Mouse (Mus musculus): ENCODE data around the gene Ptprm. TPM values are rescaled to one million over a fixed set of nuclear protein-coding genes. Genes with fewer than 3 reads are reported as not detected.
A peak's percentile ranks its signal among the peaks of the same experiment; 100 is the strongest.

Gene Ptprm
- polyA plus RNA-seq, 1 experiment from 2014 or later: 17.7 TPM

- no peak overlapping the region for H3K4me2 ChIP-seq
- H3K4me3 ChIP-seq: no peak overlapping the region
- 83% methylated on average over 7 of the region's 7 CpGs for WGBS
- no peak overlapping the region for H3K27ac ChIP-seq
- no peaks in the 10 kb centered on the region for H3K36me3 ChIP-seq
- no peak for ATAC-seq (ENCODE audit: insufficient number of reproducible peaks, low FRiP score, low TSS enrichment, low read depth)
- H3K9ac ChIP-seq: no peak overlapping the region
- no peaks in the 10 kb centered on the region for H3K27me3 ChIP-seq
- no peaks in the 10 kb centered on the region for H3K4me1 ChIP-seq
- no peaks in the 10 kb centered on the region for H3K9me3 ChIP-seq
Measured at GRCm38 (mm10) chr17:67157089-67157752, 197.0 kb downstream of the Ptprm start.

GRCm38 (mm10) chr17:67152218-67152617 lies 202.0 kb downstream of the Ptprm start:
- H3K4me2 ChIP-seq: no peak overlapping the region
- 86% methylated on average over 3 of the region's 3 CpGs for WGBS
- H3K27me3 ChIP-seq: no peaks in the 10 kb centered on the region
- no peaks in the 10 kb centered on the region for H3K36me3 ChIP-seq
- no peak overlapping the region for H3K9ac ChIP-seq
- H3K4me1 ChIP-seq: no peaks in the 10 kb centered on the region
- 0 out of 2 replicates have a peak, but pooled peaks cover 3% of the 10 kb centered on the region for H3K9me3 ChIP-seq
- no peak overlapping the region for H3K27ac ChIP-seq
- ATAC-seq (ENCODE audit: insufficient number of reproducible peaks, low FRiP score, low TSS enrichment, low read depth): no peak
- H3K4me3 ChIP-seq: no peak overlapping the region

GRCm38 (mm10) chr17:67150441-67150840 lies 203.8 kb downstream of the Ptprm start:
- 0 out of 2 replicates have a peak, but pooled peaks cover 3% of the 10 kb centered on the region for H3K9me3 ChIP-seq
- WGBS: 80% methylated on average over 2 of the region's 2 CpGs
- H3K9ac ChIP-seq: no peak overlapping the region
- no peak overlapping the region for H3K4me3 ChIP-seq
- H3K36me3 ChIP-seq: no peaks in the 10 kb centered on the region
- no peaks in the 10 kb centered on the region for H3K4me1 ChIP-seq
- no peak overlapping the region for H3K27ac ChIP-seq
- ATAC-seq (ENCODE audit: insufficient number of reproducible peaks, low FRiP score, low TSS enrichment, low read depth): no peak
- H3K27me3 ChIP-seq: no peaks in the 10 kb centered on the region
- H3K4me2 ChIP-seq: no peak overlapping the region

GRCm38 (mm10) chr17:67142183-67142756 lies 212.0 kb downstream of the Ptprm start:
- Histone ChIP-seq H3K4me1 (no peaks in the 10 kb centered on the region), H3K9ac (no peak overlapping the region), H3K4me3 (no peak overlapping the region), H3K27ac (no peak overlapping the region), H3K9me3 (no peaks in the 10 kb centered on the region), H3K4me2 (no peak overlapping the region), H3K27me3 (no peaks in the 10 kb centered on the region), H3K36me3 (no peaks in the 10 kb centered on the region)
- 66% methylated on average over 4 of the region's 4 CpGs for WGBS
- ATAC-seq (ENCODE audit: insufficient number of reproducible peaks, low FRiP score, low TSS enrichment, low read depth): no peak

GRCm38 (mm10) chr17:67140502-67140901 lies 213.8 kb downstream of the Ptprm start:
- no peaks in the 10 kb centered on the region for H3K4me1 ChIP-seq
- WGBS: 33% methylated on average over 1 of the region's 1 CpGs
- no peak overlapping the region for H3K9ac ChIP-seq
- no peaks in the 10 kb centered on the region for H3K27me3 ChIP-seq
- H3K27ac ChIP-seq: no peak overlapping the region
- H3K36me3 ChIP-seq: no peaks in the 10 kb centered on the region
- ATAC-seq (ENCODE audit: insufficient number of reproducible peaks, low FRiP score, low TSS enrichment, low read depth): no peak
- no peaks in the 10 kb centered on the region for H3K9me3 ChIP-seq
- H3K4me2 ChIP-seq: no peak overlapping the region
- H3K4me3 ChIP-seq: no peak overlapping the region

DNA sequence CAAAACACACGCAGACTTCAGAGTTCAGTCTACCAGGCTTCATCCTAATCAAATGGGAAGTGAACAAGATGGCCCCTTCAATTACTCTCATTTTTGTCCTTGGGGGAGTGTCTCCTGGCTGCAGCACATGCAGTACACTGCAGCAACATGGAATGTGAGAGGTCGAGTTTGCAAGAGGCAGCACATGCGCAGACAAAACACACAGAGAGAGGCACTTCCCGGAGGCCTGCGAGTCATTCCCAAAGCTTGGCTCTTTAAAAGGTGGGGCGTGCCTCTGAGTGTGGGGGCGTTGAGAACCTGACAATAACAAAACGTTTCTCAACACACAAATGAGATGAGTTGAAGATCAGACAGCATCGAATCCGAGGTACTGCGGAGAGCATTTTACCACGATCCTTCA lies 215.3 kb downstream of the Ptprm start:
- H3K36me3 ChIP-seq: no peaks in the 10 kb centered on the region
- no peaks in the 10 kb centered on the region for H3K27me3 ChIP-seq
- no peak overlapping the region for H3K4me3 ChIP-seq
- no peak overlapping the region for H3K9ac ChIP-seq
- H3K4me1 ChIP-seq: peaks cover 6% of the 10 kb centered on the region; the same call in 1 of the 2 replicates
- 69% methylated on average over 12 of the region's 12 CpGs for WGBS
- no peak for ATAC-seq (ENCODE audit: insufficient number of reproducible peaks, low FRiP score, low TSS enrichment, low read depth)
- H3K9me3 ChIP-seq: no peaks in the 10 kb centered on the region
- no peak overlapping the region for H3K27ac ChIP-seq
- H3K4me2 ChIP-seq: no peak overlapping the region

GRCm38 (mm10) chr17:67136876-67137275 lies 217.4 kb downstream of the Ptprm start:
- Histone ChIP-seq H3K36me3 (no peaks in the 10 kb centered on the region), H3K4me1 (peaks cover 14% of the 10 kb centered on the region), H3K27me3 (no peaks in the 10 kb centered on the region), H3K9ac (no peak overlapping the region), H3K27ac (no peak overlapping the region), H3K9me3 (no peaks in the 10 kb centered on the region), H3K4me3 (no peak overlapping the region), H3K4me2 (no peak overlapping the region)
- ATAC-seq (ENCODE audit: insufficient number of reproducible peaks, low FRiP score, low TSS enrichment, low read depth): no peak
- WGBS: 84% methylated on average over 7 of the region's 7 CpGs

DNA sequence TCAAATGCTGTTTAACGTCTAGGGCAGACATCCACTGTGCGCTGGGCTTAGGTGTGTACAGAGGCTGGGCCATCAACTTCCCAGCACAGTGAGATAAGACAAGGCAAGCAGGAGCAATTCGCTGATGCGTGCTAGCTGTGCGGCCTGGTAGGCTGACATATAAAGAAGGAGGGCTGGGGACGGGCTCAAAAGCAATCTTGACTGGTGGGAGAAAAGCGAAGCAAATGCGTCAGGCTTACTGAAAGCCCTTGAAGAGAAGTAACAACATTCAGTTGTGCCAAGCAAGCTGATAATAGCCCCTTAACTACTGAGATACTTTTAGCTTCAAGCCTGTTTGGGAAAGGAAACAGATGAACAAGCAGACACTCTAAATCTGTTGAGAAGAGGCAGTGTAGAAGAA lies 217.8 kb downstream of the Ptprm start:
- WGBS: 85% methylated on average over 8 of the region's 8 CpGs
- H3K4me2 ChIP-seq: no peak overlapping the region
- no peak for ATAC-seq (ENCODE audit: insufficient number of reproducible peaks, low FRiP score, low TSS enrichment, low read depth)
- H3K9me3 ChIP-seq: no peaks in the 10 kb centered on the region
- H3K4me3 ChIP-seq: no peak overlapping the region
- H3K27ac ChIP-seq: no peak overlapping the region
- no peaks in the 10 kb centered on the region for H3K36me3 ChIP-seq
- peaks cover 14% of the 10 kb centered on the region for H3K4me1 ChIP-seq
- no peak overlapping the region for H3K9ac ChIP-seq
- H3K27me3 ChIP-seq: no peaks in the 10 kb centered on the region

DNA sequence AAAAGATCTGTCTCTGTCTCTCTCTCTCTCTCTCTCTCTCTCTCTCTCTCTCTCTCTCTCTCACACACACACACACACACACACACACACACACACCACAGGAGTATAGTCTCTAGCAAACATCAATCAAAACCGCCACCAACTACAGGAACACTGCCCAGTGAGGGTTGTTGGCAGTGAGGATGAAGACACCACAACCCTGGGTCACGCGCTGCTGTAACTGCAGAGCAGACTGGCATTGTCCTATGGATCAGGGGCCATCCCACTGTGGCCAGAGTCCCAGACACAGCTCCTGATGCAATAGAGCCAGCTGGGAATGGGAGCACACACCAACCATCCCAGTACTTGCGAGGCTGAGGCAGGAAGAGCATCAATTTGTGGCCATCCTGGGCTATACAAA lies 220.0 kb downstream of the Ptprm start:
- no peak for ATAC-seq (ENCODE audit: insufficient number of reproducible peaks, low FRiP score, low TSS enrichment, low read depth)
- no peaks in the 10 kb centered on the region for H3K36me3 ChIP-seq
- 89% methylated on average over 4 of the region's 4 CpGs for WGBS

GRCm38 (mm10) chr17:67133440-67134103 lies 220.7 kb downstream of the Ptprm start:
- peaks cover 14% of the 10 kb centered on the region for H3K4me1 ChIP-seq
- H3K27me3 ChIP-seq: no peaks in the 10 kb centered on the region
- H3K9me3 ChIP-seq: no peaks in the 10 kb centered on the region
- H3K4me2 ChIP-seq: peak overlapping the region; percentile 25
- WGBS: 20% methylated on average over 13 of the region's 13 CpGs
- no peaks in the 10 kb centered on the region for H3K36me3 ChIP-seq
- no peak overlapping the region for H3K9ac ChIP-seq
- no peak overlapping the region for H3K4me3 ChIP-seq
- H3K27ac ChIP-seq: peak overlapping the region; percentile 65
- ATAC-seq (ENCODE audit: insufficient number of reproducible peaks, low FRiP score, low TSS enrichment, low read depth): peak; percentile 74; the same call in 1 of the 2 replicates

More for the DNA sequence above, 220.0 kb downstream of the Ptprm start:
- H3K4me1 ChIP-seq: peaks cover 14% of the 10 kb centered on the region
- no peak overlapping the region for H3K9ac ChIP-seq
- no peaks in the 10 kb centered on the region for H3K27me3 ChIP-seq
- no peak overlapping the region for H3K4me3 ChIP-seq
- no peaks in the 10 kb centered on the region for H3K9me3 ChIP-seq
- H3K27ac ChIP-seq: 0 out of 2 replicates have a peak overlapping the region, but pooled peaks have one; percentile 13
- H3K4me2 ChIP-seq: no peak overlapping the region

DNA sequence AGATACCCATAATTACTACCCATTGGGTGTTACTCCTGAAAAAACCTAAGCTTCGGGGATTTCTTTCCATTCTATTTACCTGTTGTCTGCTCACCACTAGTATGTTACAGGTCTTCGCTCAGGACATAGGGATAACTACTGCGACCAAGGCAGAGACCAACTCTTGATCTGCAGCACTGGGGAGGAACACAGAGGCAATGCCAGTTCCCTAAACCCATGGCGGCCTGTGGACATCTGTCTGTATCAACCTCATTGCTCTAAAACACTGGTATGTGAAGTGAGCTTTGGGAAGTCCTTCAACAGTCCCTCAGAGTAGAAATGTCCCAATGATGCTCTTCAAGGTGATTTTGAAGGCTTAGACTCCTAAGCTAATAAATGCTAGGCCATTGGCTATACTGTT lies 221.2 kb downstream of the Ptprm start:
- Histone ChIP-seq H3K27me3 (no peaks in the 10 kb centered on the region), H3K4me3 (no peak overlapping the region), H3K4me2 (peak overlapping the region; percentile 25; the same call in 1 of the 2 replicates), H3K9me3 (no peaks in the 10 kb centered on the region), H3K36me3 (no peaks in the 10 kb centered on the region), H3K4me1 (peaks cover 17% of the 10 kb centered on the region), H3K27ac (peak overlapping the region; percentile 65), H3K9ac (no peak overlapping the region)
- 84% methylated on average over 4 of the region's 4 CpGs for WGBS
- no peak for ATAC-seq (ENCODE audit: insufficient number of reproducible peaks, low FRiP score, low TSS enrichment, low read depth)

GRCm38 (mm10) chr17:67127530-67127929 lies 226.7 kb downstream of the Ptprm start:
- no peak for ATAC-seq (ENCODE audit: insufficient number of reproducible peaks, low FRiP score, low TSS enrichment, low read depth)
- no peak overlapping the region for H3K4me2 ChIP-seq

More at GRCm38 (mm10) chr17:67127530-67127929, 226.7 kb downstream of the Ptprm start:
- WGBS: 64% methylated on average over 7 of the region's 7 CpGs
- H3K4me1 ChIP-seq: peaks cover 12% of the 10 kb centered on the region
- H3K9me3 ChIP-seq: no peaks in the 10 kb centered on the region
- no peak overlapping the region for H3K9ac ChIP-seq
- H3K27me3 ChIP-seq: no peaks in the 10 kb centered on the region
- no peak overlapping the region for H3K4me3 ChIP-seq
- H3K27ac ChIP-seq: no peak overlapping the region
- H3K36me3 ChIP-seq: no peaks in the 10 kb centered on the region
